Mouse (Mus musculus): Measurements from ENCODE around the gene Cadps. TPM values are rescaled to one million over a fixed set of nuclear protein-coding genes. Genes with fewer than 3 reads are reported as not detected.
A peak's percentile ranks its signal among the peaks of the same experiment; 100 is the strongest.

The Cadps gene
- 0.19 and 0.51 TPM in 2 replicates for polyA plus RNA-seq (2015; fragmentation: Nextera tagmentation; extraction: Ambion mirVana)

GRCm38 (mm10) chr14:12822491-12823219 lies at the start of gene Cadps:
Gene Cadps (minus strand): TSS chr14:12823079.
- Histone ChIP-seq H3K27ac (no peak within 1 kb of the TSS), H3K36me3 (no peaks in the 10 kb centered on the region), H3K4me1 (peaks cover 20% of the 10 kb centered on the region), H3K4me2 (peak within 1 kb of the TSS; percentile 97), H3K27me3 (peaks cover 28% of the 10 kb centered on the region), H3K4me3 (replicated peaks) (peak within 1 kb of the TSS; percentile 56), H3K9me3 (replicated peaks) (no peaks in the 10 kb centered on the region), H3K9ac (0 out of 2 replicates have a peak within 1 kb of the TSS, but pooled peaks have one; percentile 17)
- ATAC-seq (replicated peaks; ENCODE audit: low FRiP score): peak; percentile 66
- under 1% methylated on average over 60 of the region's 71 CpGs for WGBS

GRCm38 (mm10) chr14:12869605-12870004 lies 46.7 kb upstream of the Cadps start:
- 97% methylated on average over 1 of the region's 1 CpGs for WGBS
- no peak for ATAC-seq (replicated peaks; ENCODE audit: low FRiP score)

GRCm38 (mm10) chr14:12865258-12865657 lies 42.4 kb upstream of the Cadps start:
- Histone ChIP-seq H3K27ac (no peak overlapping the region), H3K4me3 (replicated peaks) (no peak overlapping the region), H3K9me3 (replicated peaks) (no peaks in the 10 kb centered on the region), H3K9ac (no peak overlapping the region), H3K27me3 (no peaks in the 10 kb centered on the region), H3K36me3 (no peaks in the 10 kb centered on the region), H3K4me2 (no peak overlapping the region), H3K4me1 (no peaks in the 10 kb centered on the region)
- ATAC-seq (replicated peaks; ENCODE audit: low FRiP score): no peak
- 66% methylated on average over 2 of the region's 2 CpGs for WGBS

More at GRCm38 (mm10) chr14:12869605-12870004, 46.7 kb upstream of the Cadps start:
- Histone ChIP-seq H3K4me2 (no peak overlapping the region), H3K36me3 (no peaks in the 10 kb centered on the region), H3K4me3 (replicated peaks) (no peak overlapping the region), H3K27ac (no peak overlapping the region), H3K27me3 (no peaks in the 10 kb centered on the region), H3K9me3 (replicated peaks) (no peaks in the 10 kb centered on the region), H3K4me1 (no peaks in the 10 kb centered on the region), H3K9ac (no peak overlapping the region)

GRCm38 (mm10) chr14:12843860-12844259 lies 21.0 kb upstream of the Cadps start:
- H3K27ac ChIP-seq: no peak overlapping the region
- H3K9me3 ChIP-seq (replicated peaks): no peaks in the 10 kb centered on the region
- H3K27me3 ChIP-seq: no peaks in the 10 kb centered on the region
- no peak overlapping the region for H3K4me3 ChIP-seq (replicated peaks)
- H3K9ac ChIP-seq: no peak overlapping the region
- H3K4me1 ChIP-seq: no peaks in the 10 kb centered on the region
- no peaks in the 10 kb centered on the region for H3K36me3 ChIP-seq
- no peak overlapping the region for H3K4me2 ChIP-seq
- ATAC-seq (replicated peaks; ENCODE audit: low FRiP score): no peak

- 52% methylated on average over 1 of the region's 1 CpGs for WGBS
- H3K36me3 ChIP-seq: no peaks in the 10 kb centered on the region
- no peak for ATAC-seq (replicated peaks; ENCODE audit: low FRiP score)
- no peak overlapping the region for H3K27ac ChIP-seq
- no peak overlapping the region for H3K4me3 ChIP-seq (replicated peaks)
- H3K27me3 ChIP-seq: no peaks in the 10 kb centered on the region
- no peaks in the 10 kb centered on the region for H3K9me3 ChIP-seq (replicated peaks)
- no peaks in the 10 kb centered on the region for H3K4me1 ChIP-seq
- no peak overlapping the region for H3K9ac ChIP-seq
- H3K4me2 ChIP-seq: no peak overlapping the region
Measured at GRCm38 (mm10) chr14:12839471-12839870, 16.6 kb upstream of the Cadps start.

- no peaks in the 10 kb centered on the region for H3K9me3 ChIP-seq (replicated peaks)
- no peak overlapping the region for H3K27ac ChIP-seq
- H3K27me3 ChIP-seq: no peaks in the 10 kb centered on the region
- H3K36me3 ChIP-seq: no peaks in the 10 kb centered on the region
- no peak overlapping the region for H3K4me3 ChIP-seq (replicated peaks)
- H3K4me1 ChIP-seq: no peaks in the 10 kb centered on the region
- no peak overlapping the region for H3K4me2 ChIP-seq
- no peak for ATAC-seq (replicated peaks; ENCODE audit: low FRiP score)
- no peak overlapping the region for H3K9ac ChIP-seq
Measured at GRCm38 (mm10) chr14:12838949-12839348, 16.1 kb upstream of the Cadps start.

- no peaks in the 10 kb centered on the region for H3K36me3 ChIP-seq
- ATAC-seq (replicated peaks; ENCODE audit: low FRiP score): no peak
- H3K9ac ChIP-seq: no peak overlapping the region
- no peak overlapping the region for H3K27ac ChIP-seq
- H3K9me3 ChIP-seq (replicated peaks): no peaks in the 10 kb centered on the region
- H3K4me2 ChIP-seq: no peak overlapping the region
- H3K4me3 ChIP-seq (replicated peaks): no peak overlapping the region
- H3K27me3 ChIP-seq: no peaks in the 10 kb centered on the region
- no peaks in the 10 kb centered on the region for H3K4me1 ChIP-seq
Measured at GRCm38 (mm10) chr14:12838323-12838722, 15.4 kb upstream of the Cadps start.

- no peaks in the 10 kb centered on the region for H3K36me3 ChIP-seq
- no peak for ATAC-seq (replicated peaks; ENCODE audit: low FRiP score)
- no peak overlapping the region for H3K27ac ChIP-seq
- no peaks in the 10 kb centered on the region for H3K27me3 ChIP-seq
- H3K4me2 ChIP-seq: no peak overlapping the region
- no peak overlapping the region for H3K9ac ChIP-seq
- no peaks in the 10 kb centered on the region for H3K4me1 ChIP-seq
- H3K9me3 ChIP-seq (replicated peaks): no peaks in the 10 kb centered on the region
- no peak overlapping the region for H3K4me3 ChIP-seq (replicated peaks)
- WGBS: 24% methylated on average over 1 of the region's 1 CpGs
Measured at GRCm38 (mm10) chr14:12837902-12838301, 15.0 kb upstream of the Cadps start.

- no peak for ATAC-seq (replicated peaks; ENCODE audit: low FRiP score)
- no peaks in the 10 kb centered on the region for H3K9me3 ChIP-seq (replicated peaks)
- 10% methylated on average over 6 of the region's 6 CpGs for WGBS
- peaks cover 20% of the 10 kb centered on the region for H3K4me1 ChIP-seq
- no peaks in the 10 kb centered on the region for H3K36me3 ChIP-seq
- no peak overlapping the region for H3K4me3 ChIP-seq (replicated peaks)
- H3K27ac ChIP-seq: no peak overlapping the region
- H3K9ac ChIP-seq: no peak overlapping the region
- H3K27me3 ChIP-seq: peaks cover 28% of the 10 kb centered on the region
- no peak overlapping the region for H3K4me2 ChIP-seq
Measured at GRCm38 (mm10) chr14:12823781-12824180, 902 bp upstream of the Cadps start.

GRCm38 (mm10) chr14:12821831-12822490 lies 918 bp downstream of the Cadps start:
- Histone ChIP-seq H3K27ac (no peak overlapping the region), H3K4me2 (peak overlapping the region; percentile 97), H3K27me3 (peaks cover 28% of the 10 kb centered on the region), H3K9ac (0 out of 2 replicates have a peak overlapping the region, but pooled peaks have one; percentile 17), H3K4me1 (peaks cover 20% of the 10 kb centered on the region), H3K4me3 (replicated peaks) (peak overlapping the region; percentile 56), H3K36me3 (no peaks in the 10 kb centered on the region), H3K9me3 (replicated peaks) (no peaks in the 10 kb centered on the region)
- ATAC-seq (replicated peaks; ENCODE audit: low FRiP score): peak; percentile 86
- WGBS: under 1% methylated on average over 55 of the region's 58 CpGs

- H3K9me3 ChIP-seq (replicated peaks): no peaks in the 10 kb centered on the region
- 2% methylated on average over 13 of the region's 13 CpGs for WGBS
- no peaks in the 10 kb centered on the region for H3K36me3 ChIP-seq
- peaks cover 20% of the 10 kb centered on the region for H3K4me1 ChIP-seq
- ATAC-seq (replicated peaks; ENCODE audit: low FRiP score): peak; percentile 33
- H3K27me3 ChIP-seq: peaks cover 28% of the 10 kb centered on the region
- no peak overlapping the region for H3K27ac ChIP-seq
- no peak overlapping the region for H3K9ac ChIP-seq
- peak overlapping the region; percentile 56 for H3K4me3 ChIP-seq (replicated peaks)
- peak overlapping the region; percentile 97 for H3K4me2 ChIP-seq
Measured at GRCm38 (mm10) chr14:12821156-12821813, 1.6 kb downstream of the Cadps start.

- WGBS: 83% methylated on average over 1 of the region's 1 CpGs
Measured at GRCm38 (mm10) chr14:12820149-12820548, 2.7 kb downstream of the Cadps start.

More at GRCm38 (mm10) chr14:12820149-12820548, 2.7 kb downstream of the Cadps start:
- Histone ChIP-seq H3K4me3 (replicated peaks) (no peak overlapping the region), H3K9me3 (replicated peaks) (no peaks in the 10 kb centered on the region), H3K4me1 (peaks cover 20% of the 10 kb centered on the region), H3K36me3 (no peaks in the 10 kb centered on the region), H3K27me3 (peaks cover 28% of the 10 kb centered on the region), H3K27ac (no peak overlapping the region), H3K9ac (no peak overlapping the region), H3K4me2 (no peak overlapping the region)
- ATAC-seq (replicated peaks; ENCODE audit: low FRiP score): no peak

All from kidney, embryonic 15.5 days (tissue).